Mouse (Mus musculus): ENCODE measurements at regions not wholly inside any gene's neighbourhood (a gene's known extent, or its start where the extent isn't known, plus 50 kb on each side); places are given as distances from the start of the nearest gene placed in this dataset.
A peak's percentile ranks its signal among the peaks of the same experiment; 100 is the strongest.

GRCm38 (mm10) chr11:31746939-31747338 is 75.3 kb upstream of the Bod1 start:
- no peak for DNase-seq (ENCODE audit: low spot score in 2 of 2)

- DNase-seq (ENCODE audit: low spot score in 2 of 2): no peak
Observed at GRCm38 (mm10) chr11:31748275-31748815, 76.7 kb upstream of the Bod1 start.

- no peak for DNase-seq (ENCODE audit: low spot score in 2 of 2)
Observed at GRCm38 (mm10) chr11:31751274-31751673, 79.6 kb upstream of the Bod1 start.

GRCm38 (mm10) chr11:31753211-31753610 is 81.5 kb upstream of the Bod1 start:
- DNase-seq (ENCODE audit: low spot score in 2 of 2): no peak

- peak in 1 of 2 experiments; percentile 64 for DNase-seq (ENCODE audit: low spot score in 2 of 2)
Observed at GRCm38 (mm10) chr11:31753711-31754161, 82.1 kb upstream of the Bod1 start.

- DNase-seq (ENCODE audit: low spot score in 2 of 2): no peak
Observed at GRCm38 (mm10) chr11:31754416-31754815, 82.7 kb upstream of the Bod1 start.

- DNase-seq (ENCODE audit: low spot score in 2 of 2): no peak
Observed at GRCm38 (mm10) chr11:31755858-31756257, 84.2 kb upstream of the Bod1 start.

GRCm38 (mm10) chr11:31756355-31757145 is 84.9 kb upstream of the Bod1 start:
- DNase-seq (ENCODE audit: low spot score in 2 of 2): no peak

GRCm38 (mm10) chr11:31759868-31760765 is 88.4 kb upstream of the Bod1 start:
- peak in 1 of 2 experiments; percentile 38 for DNase-seq (ENCODE audit: low spot score in 2 of 2)

GRCm38 (mm10) chr11:31763856-31764255 is 92.2 kb upstream of the Bod1 start:
- DNase-seq (ENCODE audit: low spot score in 2 of 2): peak in 1 of 2 experiments; percentile 22

- no peak for DNase-seq (ENCODE audit: low spot score in 2 of 2)
Observed at GRCm38 (mm10) chr11:31766296-31766695, 94.6 kb upstream of the Bod1 start.

- DNase-seq (ENCODE audit: low spot score in 2 of 2): peak; percentile 57 to 67
Observed at GRCm38 (mm10) chr11:31767727-31768495, 96.2 kb upstream of the Bod1 start.

GRCm38 (mm10) chr11:31769804-31770654 is 98.3 kb upstream of the Bod1 start:
- DNase-seq (ENCODE audit: low spot score in 2 of 2): peak in 1 of 2 experiments; percentile 34

GRCm38 (mm10) chr11:31770881-31771280 is 99.2 kb upstream of the Bod1 start:
- peak; percentile 66 to 81 for DNase-seq (ENCODE audit: low spot score in 2 of 2)

GRCm38 (mm10) chr11:31771491-31772439 is 100.1 kb upstream of the Bod1 start:
- DNase-seq (ENCODE audit: low spot score in 2 of 2): no peak

GRCm38 (mm10) chr11:31777531-31777930 is 94.5 kb upstream of the Cpeb4 start:
- DNase-seq (ENCODE audit: low spot score in 2 of 2): no peak

GRCm38 (mm10) chr11:31778766-31779165 is 93.2 kb upstream of the Cpeb4 start:
- DNase-seq (ENCODE audit: low spot score in 2 of 2): no peak

GRCm38 (mm10) chr11:31779267-31779666 is 92.7 kb upstream of the Cpeb4 start:
- DNase-seq (ENCODE audit: low spot score in 2 of 2): no peak

GRCm38 (mm10) chr11:31780969-31781368 is 91.0 kb upstream of the Cpeb4 start:
- no peak for DNase-seq (ENCODE audit: low spot score in 2 of 2)
